Mouse (Mus musculus) WW6 (cell line): ENCODE results near the gene Prg3.
A peak's percentile ranks its signal among the peaks of the same experiment; 100 is the strongest.

Source experiments
- DNase-seq: peaks from one replicate; pipeline ENCODE4 v3.0.0-alpha.2; 2013; ENCODE audit warnings: low read depth, low spot score

Prg3 gene

DNA sequence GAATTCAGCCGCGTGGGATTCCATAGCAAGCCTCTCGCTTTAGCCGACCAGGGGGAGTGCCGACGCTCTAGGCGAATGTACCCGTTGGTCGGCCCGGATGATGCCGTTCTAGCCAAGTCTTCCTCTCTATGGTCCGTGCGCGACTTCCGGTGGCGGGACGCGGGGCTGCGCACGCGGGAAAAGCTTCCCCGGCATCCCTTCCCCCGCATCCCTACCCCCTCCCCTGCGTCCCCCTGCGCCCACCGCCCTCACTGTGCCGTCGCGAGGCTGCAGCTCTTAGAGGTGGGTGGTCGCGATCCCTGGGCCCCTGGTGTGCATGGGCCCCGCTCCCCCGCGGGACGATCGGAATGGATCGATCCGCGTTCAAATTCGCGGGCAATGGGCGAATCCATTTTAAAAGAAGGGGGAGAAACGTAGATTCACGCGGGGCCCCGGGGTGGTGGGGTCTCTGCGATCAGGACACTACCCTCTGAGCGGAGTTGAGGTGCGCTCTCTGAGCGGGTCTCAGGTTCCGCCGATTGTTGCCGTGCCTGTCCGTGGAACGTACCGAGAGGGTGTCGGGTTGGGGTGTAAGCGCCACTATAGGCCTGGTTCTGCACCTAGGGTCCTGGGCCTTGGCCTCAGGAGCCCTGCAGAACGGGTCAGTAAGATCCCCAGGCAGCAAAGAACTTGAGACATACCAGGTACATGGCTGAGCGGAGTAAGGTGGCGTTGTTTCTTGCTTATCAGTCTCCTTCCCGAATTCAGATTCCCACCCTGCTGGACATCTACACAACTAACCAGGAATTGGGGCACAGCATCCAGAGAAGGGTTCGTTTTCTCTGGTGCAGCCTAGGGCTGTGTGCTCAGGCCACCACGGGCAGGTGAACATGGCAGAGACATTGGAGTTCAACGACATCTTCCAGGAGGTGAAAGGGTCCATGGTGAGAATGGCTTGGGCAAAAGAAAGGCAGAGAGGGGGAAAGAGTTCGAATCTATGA, 49.3 kb downstream of the Prg3 start, which contains the start of the genes Ssrp1 and P2rx3:
Ssrp1 (plus strand) TSS at position 188 of the 980 bp plus-strand sequence.
P2rx3 (minus strand) TSS at position 416 of the 980 bp plus-strand sequence.
- peak; percentile 83 for DNase-seq

DNA sequence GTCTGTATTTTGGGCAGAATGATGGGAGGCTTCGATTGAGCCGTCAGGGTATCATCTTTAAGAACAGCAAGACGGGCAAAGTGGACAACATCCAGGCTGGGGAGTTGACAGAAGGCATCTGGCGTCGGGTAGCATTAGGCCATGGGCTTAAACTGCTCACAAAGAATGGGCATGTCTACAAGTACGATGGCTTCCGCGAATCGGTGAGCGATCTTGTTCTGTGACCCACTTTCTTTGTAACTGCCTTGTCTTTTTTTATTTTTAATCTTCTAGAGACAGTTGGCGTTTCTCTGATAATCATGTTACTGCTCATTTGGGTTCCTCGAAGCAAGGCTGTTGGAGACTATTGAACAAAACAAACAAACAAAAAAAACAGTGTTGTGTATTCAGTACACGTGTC, 50.3 kb downstream of the Prg3 start:
- DNase-seq, result no peak
